Mouse (Mus musculus) lung, adult 2 months (tissue): ENCODE results near the gene Hsd17b3.

Experiments
- CTCF ChIP-seq: fragments of 200-500 bp; IDR thresholded peaks from 2 replicates; pipeline ENCODE4 v1.5.1; 2011; ENCODE audit warnings: mild to moderate bottlenecking, low read length, control low read depth; ENCODE audit not compliant: insufficient read depth
- POLR2A ChIP-seq: fragments of 200-500 bp; IDR thresholded peaks from 2 replicates; pipeline ENCODE4 v1.6.1; 2011; ENCODE audit warnings: low read depth, mild to moderate bottlenecking, control low read depth, low read length, borderline replicate concordance; ENCODE audit errors: extremely low read depth

DNA sequence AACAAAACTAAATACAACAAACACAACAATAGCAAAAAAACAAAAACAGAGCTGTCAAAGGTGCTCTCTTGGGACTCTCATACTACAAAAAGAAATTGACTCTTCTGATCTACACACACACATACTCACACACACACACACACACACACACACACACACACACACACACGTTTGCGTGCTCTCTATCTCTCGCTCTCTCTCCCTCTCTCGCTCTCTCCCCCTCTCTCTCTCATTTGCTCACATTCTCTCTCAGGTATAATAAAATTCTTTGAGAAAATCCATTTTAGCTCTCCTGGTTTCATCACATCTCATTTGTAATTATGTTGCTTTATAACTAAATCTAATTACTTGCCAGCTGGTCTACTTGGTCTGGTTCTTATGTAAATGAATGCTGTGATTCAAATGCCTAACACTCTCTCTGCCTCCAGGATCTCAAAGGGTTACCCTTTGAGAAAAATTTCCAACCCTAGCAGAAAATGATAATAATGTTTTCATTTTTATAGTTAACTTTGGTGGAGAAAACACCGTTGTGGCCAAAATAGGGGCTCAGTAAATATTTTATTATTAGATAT is 28.0 kb downstream of the Hsd17b3 start:
- TF ChIP-seq CTCF (no peak), POLR2A (no peak)
